Mouse (Mus musculus) forebrain, embryonic 16.5 days (tissue): Measurements from ENCODE around the gene Frs2. TPM values are rescaled to one million over a fixed set of nuclear protein-coding genes. Genes with fewer than 3 reads are reported as not detected.
"Not testable (repeated sequence)": the region's sequence is repeated elsewhere in the genome, so short reads cannot be mapped to it uniquely, and the experiment has no call there.

ENCODE experiments used
- ATAC-seq: fragments of 200-750 bp; cut with Nextera tagmentation; 2 replicates; pipeline ENCODE4 v1.8.0; 2017; ENCODE audit warnings: mild to moderate bottlenecking, moderate library complexity
- H3K27ac ChIP-seq: fragments of 300-500 bp; sonication (generic); 2 replicates; pipeline ENCODE4 v1.5.1; 2014; ENCODE audit warnings: low read length, control low read depth
- H3K27me3 ChIP-seq: fragments of 300-500 bp; sonication (generic); replicated peaks from 2 replicates; pipeline ENCODE4 v1.6.1; 2014; ENCODE audit warnings: low read length; ENCODE audit not compliant: control insufficient read depth, insufficient read depth
- H3K36me3 ChIP-seq: fragments of 300-500 bp; sonication (generic); 2 replicates; pipeline ENCODE4 v1.6.1; 2014; ENCODE audit not compliant: control insufficient read depth, insufficient read depth
- H3K4me1 ChIP-seq: fragments of 300-500 bp; sonication (generic); replicated peaks from 2 replicates; pipeline ENCODE4 v1.6.1; 2014; ENCODE audit warnings: low read length; ENCODE audit not compliant: control insufficient read depth, insufficient read depth
- H3K4me2 ChIP-seq: fragments of 300-500 bp; sonication (generic); 2 replicates; pipeline ENCODE4 v1.6.1; 2014; ENCODE audit warnings: mild to moderate bottlenecking, low read length, control low read depth
- H3K4me3 ChIP-seq: fragments of 300-500 bp; sonication (generic); replicated peaks from 2 replicates; pipeline ENCODE4 v1.5.1; 2014; ENCODE audit warnings: mild to moderate bottlenecking, low read length, control low read depth
- H3K9ac ChIP-seq: fragments of 300-500 bp; sonication (generic); replicated peaks from 2 replicates; pipeline ENCODE4 v1.6.1; 2014; ENCODE audit warnings: low read depth, low read length, control low read depth
- H3K9me3 ChIP-seq: fragments of 300-500 bp; sonication (generic); 2 replicates; pipeline ENCODE4 v1.6.1; 2016; ENCODE audit warnings: low read length; ENCODE audit not compliant: control insufficient read depth
- WGBS: fragments of 180-500 bp; shearing (Covaris S2); extraction: QIAGEN DNeasy Blood & Tissue Kit; methylation state at CpG from one replicate; pipeline ENCODE4 v1.1.7; 2014; 5-methylcytosine and 5-hydroxymethylcytosine counted together
- polyA plus RNA-seq: library from polyadenylated mRNA; unstranded; fragments of >200 nt; fragmentation: Nextera tagmentation; extraction: Ambion mirVana; gene quantifications from 2 replicates; pipeline ENCODE4 v1.2.1, GENCODE M21; 2015

The Frs2 gene
- polyA plus RNA-seq, 1 experiment from 2014 or later, result 20.7 TPM

DNA sequence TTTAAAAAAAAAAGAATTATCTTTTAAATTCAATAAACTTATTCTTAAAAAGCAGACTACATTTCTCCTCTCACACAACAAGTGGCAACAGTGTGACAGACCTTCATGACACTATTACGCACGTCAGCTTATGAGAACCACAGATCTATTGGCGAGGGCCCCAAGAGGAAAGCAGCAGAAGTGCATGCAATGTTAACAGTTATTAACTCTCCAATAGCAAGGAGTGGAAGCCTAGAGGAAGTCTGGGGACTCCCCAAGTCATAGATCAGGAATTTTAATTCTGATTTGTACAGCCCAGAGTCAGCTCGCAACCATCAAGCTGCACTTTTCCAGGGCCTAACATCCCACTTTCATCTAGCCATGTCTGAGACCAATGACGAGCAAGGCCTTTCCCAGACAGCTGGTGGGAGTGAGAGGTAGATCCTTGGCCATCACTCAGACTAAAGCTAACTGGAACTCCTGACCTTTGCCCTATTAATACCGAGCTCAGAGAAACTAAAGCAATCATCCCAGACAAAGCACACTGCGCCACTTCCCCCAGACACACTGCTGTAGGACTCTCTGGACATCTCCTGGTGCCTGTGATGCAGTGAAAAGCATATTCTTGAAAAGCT lies 6.3 kb downstream of the Frs2 start:
- Histone ChIP-seq H3K4me3 (no peak overlapping the region), H3K4me2 (no peak overlapping the region), H3K36me3 (no peaks in the 10 kb centered on the region), H3K27me3 (no peaks in the 10 kb centered on the region), H3K4me1 (peaks cover 4% of the 10 kb centered on the region), H3K9ac (no peak overlapping the region), H3K27ac (no peak overlapping the region), H3K9me3 (no peaks in the 10 kb centered on the region)
- ATAC-seq, result no peak
- WGBS, result 64% methylated on average over 7 of the region's 7 CpGs

DNA sequence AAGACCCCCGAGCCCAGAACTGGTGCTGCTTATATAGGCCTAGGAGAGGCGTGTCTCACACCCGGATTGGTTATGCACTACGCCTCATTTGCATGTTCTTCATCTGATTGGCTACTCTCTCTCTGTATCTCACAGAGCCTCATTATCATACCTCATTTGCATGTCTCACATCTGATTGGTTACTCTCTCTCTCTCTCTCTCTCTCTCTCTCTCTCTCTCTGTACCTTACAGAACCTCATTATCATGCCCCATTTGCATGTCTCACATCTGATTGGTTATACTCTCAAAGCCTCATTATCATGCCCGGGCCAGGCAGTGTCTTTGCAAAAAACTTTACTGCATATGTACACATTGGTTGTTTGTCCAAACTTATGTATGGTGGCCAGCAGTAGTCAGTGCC lies 16.8 kb downstream of the Frs2 start:
- not testable (repeated sequence) for H3K9me3 ChIP-seq, H3K9ac ChIP-seq, H3K4me2 ChIP-seq, H3K27me3 ChIP-seq, H3K4me1 ChIP-seq, ATAC-seq, H3K4me3 ChIP-seq, H3K27ac ChIP-seq, H3K36me3 ChIP-seq
- 87% methylated on average over 5 of the region's 5 CpGs for WGBS

DNA sequence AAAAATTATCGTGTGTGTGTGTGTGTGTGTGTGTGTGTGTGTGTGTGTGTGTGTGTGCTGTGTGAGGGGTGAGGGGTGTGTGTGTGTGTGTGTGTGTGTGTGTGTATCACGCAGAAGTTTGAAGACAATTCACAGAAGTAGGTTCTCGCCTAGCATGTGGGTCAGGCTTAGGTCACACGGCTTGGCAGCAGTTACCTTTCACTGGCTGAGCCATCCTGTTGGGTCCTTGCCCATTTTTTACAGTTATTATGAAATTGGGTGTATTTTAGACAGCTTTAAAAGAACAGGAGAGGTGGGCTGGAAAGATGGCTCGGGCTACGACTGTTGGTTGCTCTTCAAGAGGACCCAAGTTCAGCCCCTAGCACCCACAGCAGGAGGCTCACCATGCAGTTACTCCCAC lies 18.3 kb downstream of the Frs2 start:
- H3K4me1 ChIP-seq, result no peaks in the 10 kb centered on the region
- H3K4me3 ChIP-seq, result no peak overlapping the region
- H3K9me3 ChIP-seq, result no peaks in the 10 kb centered on the region
- no peak overlapping the region for H3K4me2 ChIP-seq
- 92% methylated on average over 6 of the region's 6 CpGs for WGBS
- no peaks in the 10 kb centered on the region for H3K36me3 ChIP-seq
- no peak overlapping the region for H3K9ac ChIP-seq
- H3K27ac ChIP-seq, result no peak overlapping the region
- H3K27me3 ChIP-seq, result no peaks in the 10 kb centered on the region
- ATAC-seq, result no peak

DNA sequence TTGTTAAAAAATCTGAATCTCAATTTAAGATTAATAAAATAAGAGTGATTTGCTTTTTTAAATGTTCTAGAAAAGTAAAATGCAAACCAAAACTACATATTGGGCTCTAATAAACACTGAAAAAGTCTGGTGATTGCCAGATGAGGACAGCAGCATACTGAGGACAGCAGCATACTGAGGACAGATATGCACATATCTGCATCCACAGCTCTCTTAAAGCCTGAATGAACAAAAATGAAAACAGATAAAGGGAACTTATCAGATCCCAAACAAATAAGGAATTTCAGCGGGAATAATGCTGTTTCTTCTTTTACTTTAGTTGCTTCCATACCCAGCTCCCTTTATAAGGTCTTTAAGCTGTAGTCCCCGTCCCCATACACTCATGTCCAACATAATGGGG lies 19.6 kb downstream of the Frs2 start:
- Histone ChIP-seq H3K36me3 (no peaks in the 10 kb centered on the region), H3K27ac (no peak overlapping the region), H3K27me3 (no peaks in the 10 kb centered on the region), H3K4me3 (no peak overlapping the region), H3K4me2 (no peak overlapping the region), H3K4me1 (no peaks in the 10 kb centered on the region), H3K9me3 (no peaks in the 10 kb centered on the region), H3K9ac (no peak overlapping the region)
- ATAC-seq, result no peak
- WGBS, result 85% methylated on average over 2 of the region's 2 CpGs

DNA sequence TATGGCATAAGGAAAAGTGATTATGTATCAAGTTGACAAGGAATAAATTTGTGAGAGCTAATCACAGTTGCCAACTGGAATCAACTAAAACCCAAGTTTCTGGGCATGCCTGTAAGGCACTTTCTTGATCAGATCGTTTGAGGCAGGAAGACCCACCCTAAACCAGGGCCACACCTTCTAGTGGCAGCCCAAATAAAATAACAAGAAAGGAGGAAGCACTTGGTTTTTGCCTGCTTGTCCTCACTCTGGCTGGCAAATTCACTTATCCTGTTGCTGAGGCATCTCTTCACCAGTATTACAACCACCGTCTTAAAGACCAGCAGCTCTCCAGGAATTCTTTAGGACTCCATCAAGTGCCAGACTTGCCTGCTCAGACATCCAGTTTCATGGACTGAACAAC lies 20.9 kb downstream of the Frs2 start:
- H3K4me2 ChIP-seq, result no peak overlapping the region
- no peak overlapping the region for H3K27ac ChIP-seq
- H3K27me3 ChIP-seq, result no peaks in the 10 kb centered on the region
- H3K4me1 ChIP-seq, result no peaks in the 10 kb centered on the region
- H3K9me3 ChIP-seq, result no peaks in the 10 kb centered on the region
- H3K4me3 ChIP-seq, result no peak overlapping the region
- ATAC-seq, result no peak
- no peaks in the 10 kb centered on the region for H3K36me3 ChIP-seq
- H3K9ac ChIP-seq, result no peak overlapping the region
- WGBS, result 80% methylated on average over 2 of the region's 2 CpGs

DNA sequence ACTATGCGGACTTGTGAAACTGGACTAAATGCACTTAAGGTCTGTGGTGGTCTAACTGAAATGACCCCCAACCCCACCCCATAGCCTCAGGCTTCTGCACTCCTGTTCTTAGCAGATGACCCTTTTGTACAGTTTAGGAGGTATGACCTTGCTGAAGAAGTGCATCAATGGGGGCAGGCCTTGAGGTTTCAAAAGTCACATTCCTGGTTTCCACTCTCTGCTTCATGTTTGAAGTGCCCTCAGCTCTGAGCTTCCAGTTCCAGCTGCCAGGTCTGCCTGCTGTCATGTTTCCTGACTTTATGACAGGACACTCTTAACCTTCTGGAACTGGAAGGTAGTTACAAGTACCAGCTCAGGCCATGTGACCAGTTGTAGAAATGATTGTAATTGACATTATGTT lies 21.6 kb downstream of the Frs2 start:
- Histone ChIP-seq H3K27me3 (no peaks in the 10 kb centered on the region), H3K9ac (no peak overlapping the region), H3K27ac (no peak overlapping the region), H3K4me3 (no peak overlapping the region), H3K4me1 (no peaks in the 10 kb centered on the region), H3K4me2 (no peak overlapping the region), H3K36me3 (no peaks in the 10 kb centered on the region), H3K9me3 (no peaks in the 10 kb centered on the region)
- no peak for ATAC-seq
- 97% methylated on average over 1 of the region's 1 CpGs for WGBS

DNA sequence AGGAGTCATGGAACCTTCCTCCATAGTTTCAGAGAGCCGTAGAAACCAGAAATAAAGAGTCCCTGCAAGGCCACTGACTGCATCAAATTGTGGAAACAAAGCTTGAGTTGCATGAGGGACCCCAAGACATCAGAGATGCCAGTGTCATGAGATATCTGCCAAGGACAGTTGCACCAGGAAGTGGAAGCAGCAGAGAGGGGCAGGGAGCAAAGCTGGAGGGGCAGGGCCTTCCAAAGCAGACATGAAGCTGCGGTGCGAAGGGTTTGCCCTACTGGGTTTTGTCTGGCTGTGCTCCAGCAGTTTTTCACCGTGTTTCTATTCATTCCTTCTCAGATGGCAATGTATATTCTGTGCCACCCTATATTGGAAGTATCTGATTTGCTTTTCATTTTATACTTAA lies 22.1 kb downstream of the Frs2 start:
- 68% methylated on average over 4 of the region's 4 CpGs for WGBS
- H3K36me3 ChIP-seq, result no peaks in the 10 kb centered on the region
- no peak overlapping the region for H3K4me2 ChIP-seq
- no peak overlapping the region for H3K27ac ChIP-seq
- no peak overlapping the region for H3K4me3 ChIP-seq
- no peak for ATAC-seq
- H3K27me3 ChIP-seq, result no peaks in the 10 kb centered on the region
- H3K9ac ChIP-seq, result no peak overlapping the region
- H3K9me3 ChIP-seq, result no peaks in the 10 kb centered on the region
- H3K4me1 ChIP-seq, result no peaks in the 10 kb centered on the region

DNA sequence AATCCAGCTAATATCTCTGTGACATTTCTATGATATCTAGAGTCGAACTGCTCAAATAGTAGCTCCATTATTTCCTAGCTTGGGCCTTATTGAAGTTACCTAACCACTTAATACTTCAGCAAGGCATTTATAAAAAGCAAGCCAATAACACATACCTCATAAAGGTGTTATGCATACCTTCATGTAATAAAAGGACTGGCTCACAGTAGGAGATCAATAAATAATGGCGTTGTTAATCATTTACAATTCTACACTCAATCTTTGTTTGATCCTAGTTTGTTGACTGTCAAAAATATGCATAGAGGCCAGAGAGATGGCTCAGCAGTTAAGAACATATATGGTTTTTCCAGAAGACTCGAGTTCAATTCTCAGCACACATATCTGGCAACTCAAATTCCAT lies 26.9 kb downstream of the Frs2 start:
- ATAC-seq, result no peak
- no peaks in the 10 kb centered on the region for H3K4me1 ChIP-seq
- WGBS, result 92% methylated on average over 3 of the region's 3 CpGs
- no peak overlapping the region for H3K27ac ChIP-seq
- H3K4me3 ChIP-seq, result no peak overlapping the region
- H3K36me3 ChIP-seq, result no peaks in the 10 kb centered on the region
- no peak overlapping the region for H3K9ac ChIP-seq
- H3K27me3 ChIP-seq, result no peaks in the 10 kb centered on the region
- H3K4me2 ChIP-seq, result no peak overlapping the region
- H3K9me3 ChIP-seq, result no peaks in the 10 kb centered on the region

DNA sequence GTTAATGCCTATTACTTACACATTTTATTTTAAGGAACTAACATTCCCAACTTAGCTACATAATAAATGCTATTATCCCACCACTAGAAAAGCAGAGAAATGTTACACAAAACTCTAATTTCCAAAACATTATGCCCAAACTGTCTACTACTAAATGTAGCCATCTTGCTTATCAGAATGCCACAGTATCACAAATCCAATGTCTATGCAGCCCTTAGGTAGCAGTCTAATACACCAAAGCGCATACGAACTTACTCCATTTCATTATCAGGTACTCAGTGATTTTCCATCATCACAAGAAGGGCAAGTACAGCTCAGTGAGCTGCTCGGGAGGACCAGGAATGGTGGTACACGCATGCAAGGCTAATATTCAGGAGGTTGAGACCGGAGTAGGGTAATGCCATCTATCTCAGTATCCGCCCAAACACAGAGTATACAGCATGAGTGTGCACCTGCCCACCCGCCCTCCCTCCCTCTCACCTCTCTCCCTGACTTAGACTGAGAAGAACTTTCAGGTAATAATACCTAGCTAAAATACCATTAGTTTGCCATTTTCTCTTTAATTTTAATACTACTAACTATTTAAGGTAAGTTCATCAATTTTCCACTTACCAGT lies 28.2 kb downstream of the Frs2 start:
- H3K9ac ChIP-seq, result no peak overlapping the region
- no peak overlapping the region for H3K4me3 ChIP-seq
- no peaks in the 10 kb centered on the region for H3K27me3 ChIP-seq
- WGBS, result 96% methylated on average over 7 of the region's 7 CpGs
- no peaks in the 10 kb centered on the region for H3K9me3 ChIP-seq
- H3K36me3 ChIP-seq, result no peaks in the 10 kb centered on the region
- no peak for ATAC-seq
- no peak overlapping the region for H3K4me2 ChIP-seq
- no peak overlapping the region for H3K27ac ChIP-seq
- 0 out of 2 replicates have a peak, but pooled peaks cover 2% of the 10 kb centered on the region for H3K4me1 ChIP-seq

DNA sequence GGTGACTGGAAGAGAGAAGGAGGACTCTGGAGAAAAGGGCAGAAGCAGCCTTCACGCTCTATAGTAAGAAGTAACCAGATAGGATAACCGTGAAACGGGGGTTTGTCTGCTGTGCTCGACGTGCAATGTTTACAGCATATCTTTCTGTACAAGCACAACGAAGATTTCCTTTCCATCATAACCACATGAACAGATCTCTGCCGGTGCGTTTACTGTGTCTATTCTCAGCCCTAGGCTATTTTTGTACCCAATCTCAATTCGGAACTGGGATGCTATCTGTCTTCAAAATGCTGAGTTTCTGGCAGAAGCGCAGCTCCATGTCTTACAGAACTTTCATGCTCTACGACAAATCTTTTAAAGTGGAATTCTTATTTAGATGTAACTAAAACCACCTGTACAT lies 28.8 kb downstream of the Frs2 start:
- WGBS, result 75% methylated on average over 11 of the region's 11 CpGs
- Histone ChIP-seq H3K27ac (no peak overlapping the region), H3K4me3 (no peak overlapping the region), H3K9ac (no peak overlapping the region), H3K27me3 (no peaks in the 10 kb centered on the region), H3K4me1 (0 out of 2 replicates have a peak, but pooled peaks cover 2% of the 10 kb centered on the region), H3K36me3 (no peaks in the 10 kb centered on the region), H3K4me2 (no peak overlapping the region), H3K9me3 (no peaks in the 10 kb centered on the region)
- ATAC-seq, result no peak
